Mouse (Mus musculus) testis, adult 2 months (tissue): ENCODE measurements at regions not wholly inside any gene's neighbourhood (a gene's known extent, or its start where the extent isn't known, plus 50 kb on each side); places are given as distances from the start of the nearest gene placed in this dataset.

Experiments
- H3K27ac ChIP-seq: fragments of 200-500 bp; 2 replicates; pipeline ENCODE4 v1.5.1; 2012; ENCODE audit warnings: low read depth, low read length; ENCODE audit not compliant: control insufficient read depth, insufficient read depth
- H3K27me3 ChIP-seq: fragments of 200-500 bp; 2 replicates; pipeline ENCODE4 v1.6.1; 2012; ENCODE audit warnings: mild to moderate bottlenecking, low read length, moderate library complexity; ENCODE audit not compliant: control insufficient read depth, insufficient read depth
- H3K36me3 ChIP-seq: fragments of 200-500 bp; 2 replicates; pipeline ENCODE4 v1.6.1; 2012; ENCODE audit warnings: mild to moderate bottlenecking, low read length; ENCODE audit not compliant: control insufficient read depth, insufficient read depth
- H3K4me1 ChIP-seq: fragments of 200-500 bp; 2 replicates; pipeline ENCODE4 v1.6.1; 2012; ENCODE audit warnings: low read length; ENCODE audit not compliant: control insufficient read depth, insufficient read depth
- H3K4me3 ChIP-seq: fragments of 200-500 bp; 2 replicates; pipeline ENCODE4 v1.5.1; 2012; ENCODE audit warnings: low read depth, mild to moderate bottlenecking, low read length, moderate library complexity, mixed read lengths; ENCODE audit not compliant: control insufficient read depth
- CTCF ChIP-seq: fragments of 200-500 bp; IDR thresholded peaks from 2 replicates; pipeline ENCODE4 v1.5.1; 2012; ENCODE audit warnings: low read depth, mild to moderate bottlenecking, inconsistent platforms, low read length, moderate library complexity; ENCODE audit not compliant: control insufficient read depth, insufficient read depth, insufficient replicate concordance
- POLR2A ChIP-seq: fragments of 200-500 bp; IDR thresholded peaks from 2 replicates; pipeline ENCODE4 v1.6.1; 2012; ENCODE audit warnings: low read depth, mild to moderate bottlenecking, inconsistent platforms, low read length, moderate library complexity; ENCODE audit not compliant: control insufficient read depth

GRCm38 (mm10) chr11:48605223-48605824 is 194.8 kb upstream of the Rack1 start:
- TF ChIP-seq CTCF = no peak
- no peak for TF ChIP-seq POLR2A

GRCm38 (mm10) chr11:48601096-48601495 is 199.0 kb upstream of the Rack1 start:
- Histone ChIP-seq H3K36me3 (no peaks in the 10 kb centered on the region), H3K27me3 (no peaks in the 10 kb centered on the region), H3K4me3 (no peak overlapping the region), H3K27ac (no peak overlapping the region), H3K4me1 (no peaks in the 10 kb centered on the region)
- TF ChIP-seq POLR2A (no peak), CTCF (no peak)

More at GRCm38 (mm10) chr11:48605223-48605824, 194.8 kb upstream of the Rack1 start:
- Histone ChIP-seq H3K27me3 (no peaks in the 10 kb centered on the region), H3K4me3 (no peak overlapping the region), H3K27ac (no peak overlapping the region), H3K4me1 (no peaks in the 10 kb centered on the region), H3K36me3 (no peaks in the 10 kb centered on the region)

- TF ChIP-seq CTCF (no peak), POLR2A (no peak)
- H3K36me3 ChIP-seq = no peaks in the 10 kb centered on the region
- H3K4me1 ChIP-seq = peaks cover 4% of the 10 kb centered on the region
- H3K27me3 ChIP-seq = no peaks in the 10 kb centered on the region
- peak overlapping the region; percentile 40; the same call in 1 of the 2 replicates for H3K27ac ChIP-seq
- H3K4me3 ChIP-seq = no peak overlapping the region
These were observed 200.5 kb upstream of the Rack1 start for GRCm38 (mm10) chr11:48599573-48600127.

GRCm38 (mm10) chr11:48599033-48599432 is 201.1 kb upstream of the Rack1 start:
- Histone ChIP-seq H3K4me3 (no peak overlapping the region), H3K36me3 (no peaks in the 10 kb centered on the region), H3K4me1 (peaks cover 4% of the 10 kb centered on the region), H3K27ac (no peak overlapping the region), H3K27me3 (no peaks in the 10 kb centered on the region)
- no peak for TF ChIP-seq POLR2A

GRCm38 (mm10) chr11:48594429-48594828 is 205.7 kb upstream of the Rack1 start:
- TF ChIP-seq POLR2A (no peak), CTCF (no peak)
- Histone ChIP-seq H3K27me3 (no peaks in the 10 kb centered on the region), H3K36me3 (no peaks in the 10 kb centered on the region), H3K4me1 (peaks cover 4% of the 10 kb centered on the region), H3K27ac (no peak overlapping the region), H3K4me3 (no peak overlapping the region)

- Histone ChIP-seq H3K27ac (no peak overlapping the region), H3K4me3 (no peak overlapping the region), H3K36me3 (no peaks in the 10 kb centered on the region), H3K4me1 (no peaks in the 10 kb centered on the region), H3K27me3 (no peaks in the 10 kb centered on the region)
- TF ChIP-seq CTCF (peak; percentile 63; the same call in 1 of the 2 replicates), POLR2A (no peak)
These were observed 211.1 kb upstream of the Rack1 start for GRCm38 (mm10) chr11:48588833-48589649.

GRCm38 (mm10) chr11:48568769-48569168 is 231.4 kb upstream of the Rack1 start:
- H3K4me3 ChIP-seq = no peak overlapping the region

More at GRCm38 (mm10) chr11:48568769-48569168, 231.4 kb upstream of the Rack1 start:
- H3K4me1 ChIP-seq = no peaks in the 10 kb centered on the region
- H3K27me3 ChIP-seq = no peaks in the 10 kb centered on the region
- no peaks in the 10 kb centered on the region for H3K36me3 ChIP-seq
- TF ChIP-seq POLR2A (no peak), CTCF (no peak)
- no peak overlapping the region for H3K27ac ChIP-seq
